Mouse (Mus musculus): Measurements from ENCODE around the gene Polr2c.
"Not testable (repeated sequence)": the region's sequence is repeated elsewhere in the genome, so short reads cannot be mapped to it uniquely, and the experiment has no call there.

GRCm38 (mm10) chr8:94854761-94855160 lies 2.5 kb upstream of the Polr2c start:
- not testable (repeated sequence) for TF ChIP-seq EP300, CTCF (IDR thresholded peaks at IDR 0.05)
